Mouse (Mus musculus) c-Kit-positive CD71-positive TER-119-positive erythroid progenitor cells, embryonic 14.5 days (primary cell): ENCODE measurements around the gene Kcnq1.

Source experiments
- DNase-seq: peaks from one replicate; pipeline ENCODE4 v3.0.0-alpha.2; 2013; ENCODE audit warnings: low spot score

Kcnq1 gene

DNA sequence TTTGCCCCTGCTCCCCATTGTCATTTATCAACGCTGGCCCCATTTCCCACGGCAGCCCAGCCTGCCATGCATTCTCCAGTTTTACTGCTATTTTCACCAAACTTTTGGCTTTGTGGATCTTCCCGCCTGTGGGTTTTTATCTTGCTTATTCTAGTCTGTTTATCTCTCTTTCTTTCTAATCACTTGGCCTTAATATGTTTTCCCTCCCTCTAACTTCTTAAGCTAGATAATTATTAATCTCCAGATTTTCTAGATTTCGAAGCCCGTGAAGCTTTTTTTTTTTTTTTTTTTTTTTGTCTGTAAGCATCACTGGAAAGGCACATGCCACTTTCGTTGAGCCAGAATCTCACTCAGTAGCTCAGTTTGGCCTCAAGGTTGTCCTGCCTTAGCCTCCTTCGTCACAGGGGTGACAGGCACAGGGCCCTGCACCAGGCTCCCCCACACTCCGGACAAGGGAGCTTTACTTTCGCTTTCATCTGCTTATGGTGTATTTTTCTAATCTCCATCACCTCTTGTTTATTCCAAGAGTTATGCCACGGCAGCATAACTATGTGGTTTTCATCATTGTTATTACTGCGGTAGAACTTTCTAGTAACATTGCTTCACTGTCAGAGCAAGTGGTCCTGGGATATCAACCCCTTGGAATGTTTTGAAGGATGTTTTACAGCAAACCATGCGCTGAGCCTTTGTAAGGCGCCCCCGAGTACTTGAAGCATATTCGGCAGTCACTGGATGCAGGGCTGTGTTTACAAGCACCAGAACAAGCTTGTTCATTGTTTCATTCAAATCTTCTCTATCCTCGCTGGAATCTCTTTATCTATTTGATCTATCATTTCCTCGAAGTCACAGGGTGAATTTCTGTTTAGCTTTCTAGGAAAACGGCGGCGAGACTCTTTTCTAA, 261.5 kb downstream of the Kcnq1 start:
- no peak for DNase-seq

GRCm38 (mm10) chr7:143368267-143368643, 262.1 kb downstream of the Kcnq1 start:
- no peak for DNase-seq

- DNase-seq: no peak
Measured at GRCm38 (mm10) chr7:143371336-143371735, 265.2 kb downstream of the Kcnq1 start.

DNA sequence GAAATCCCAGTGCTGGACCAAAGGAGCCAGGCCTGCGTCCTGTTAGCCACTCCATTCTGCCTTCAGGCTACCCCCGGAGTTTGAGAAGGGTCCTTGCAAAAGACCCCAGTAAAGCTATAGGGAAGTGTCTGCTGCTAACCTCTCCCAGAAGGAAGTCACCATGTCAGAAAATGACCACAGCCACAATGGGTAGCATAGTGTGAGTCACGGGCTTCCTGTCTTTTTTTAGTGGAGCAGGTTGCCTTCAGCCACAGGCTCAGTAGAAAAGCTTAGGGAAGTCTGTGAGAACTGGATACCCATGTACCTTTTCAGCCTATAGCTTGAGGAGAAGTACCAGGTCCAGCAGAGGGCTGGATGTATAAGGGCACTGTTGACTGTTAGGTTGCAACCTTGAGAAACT, 267.1 kb downstream of the Kcnq1 start:
- DNase-seq: no peak

- no peak for DNase-seq
Measured at GRCm38 (mm10) chr7:143375945-143376344, 269.8 kb downstream of the Kcnq1 start.

DNA sequence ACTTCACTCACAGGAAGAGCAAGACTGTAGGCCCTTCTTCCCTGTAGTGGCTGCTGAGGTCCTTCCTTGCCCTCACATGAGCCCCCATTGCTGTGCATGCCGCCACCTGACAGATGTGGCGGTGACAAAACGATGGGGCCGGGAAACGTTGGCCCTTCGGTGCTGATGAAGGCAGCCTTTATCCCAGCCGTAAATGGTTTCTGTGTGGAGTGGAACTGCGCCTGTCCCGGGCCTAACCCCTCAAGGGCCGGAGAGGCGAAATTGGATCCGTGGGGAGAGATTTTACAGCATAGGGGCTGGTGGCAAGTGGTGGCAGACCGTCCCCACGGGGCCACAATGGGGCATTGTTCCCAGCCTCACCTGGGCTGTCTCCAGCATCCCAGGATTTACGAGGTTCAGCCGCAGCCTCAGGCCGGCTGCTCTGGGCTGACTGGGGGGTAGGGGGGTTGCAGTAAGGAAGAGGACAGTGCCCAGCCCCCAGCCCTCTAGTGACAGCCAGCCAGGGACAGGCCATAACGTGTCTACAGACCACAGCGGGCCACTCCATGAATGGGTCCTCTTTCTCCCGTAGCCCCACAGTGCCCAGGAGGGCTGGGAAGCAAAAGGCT, 274.4 kb downstream of the Kcnq1 start:
- no peak for DNase-seq

DNA sequence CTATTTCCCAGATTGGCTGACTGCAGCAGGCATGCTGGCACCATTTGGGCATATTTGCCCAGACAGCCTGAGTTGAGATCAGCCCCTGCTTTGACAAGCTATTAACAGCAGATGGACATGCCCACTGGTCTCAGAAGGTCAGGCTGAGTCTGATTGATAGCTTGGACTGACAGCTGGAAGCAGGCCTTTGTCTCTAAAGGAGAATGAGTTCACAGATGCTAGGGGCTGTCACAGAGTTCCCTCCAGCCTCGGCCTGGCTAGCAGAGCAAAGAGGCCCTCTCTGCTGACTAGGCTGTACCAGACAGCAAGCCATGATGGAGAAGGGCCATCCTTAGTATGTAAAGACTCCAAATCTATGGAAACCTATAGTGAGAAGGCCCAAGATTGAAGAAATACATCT, 280.5 kb downstream of the Kcnq1 start:
- DNase-seq: no peak

- no peak for DNase-seq
Measured at GRCm38 (mm10) chr7:143388783-143389695, 282.9 kb downstream of the Kcnq1 start.

DNA sequence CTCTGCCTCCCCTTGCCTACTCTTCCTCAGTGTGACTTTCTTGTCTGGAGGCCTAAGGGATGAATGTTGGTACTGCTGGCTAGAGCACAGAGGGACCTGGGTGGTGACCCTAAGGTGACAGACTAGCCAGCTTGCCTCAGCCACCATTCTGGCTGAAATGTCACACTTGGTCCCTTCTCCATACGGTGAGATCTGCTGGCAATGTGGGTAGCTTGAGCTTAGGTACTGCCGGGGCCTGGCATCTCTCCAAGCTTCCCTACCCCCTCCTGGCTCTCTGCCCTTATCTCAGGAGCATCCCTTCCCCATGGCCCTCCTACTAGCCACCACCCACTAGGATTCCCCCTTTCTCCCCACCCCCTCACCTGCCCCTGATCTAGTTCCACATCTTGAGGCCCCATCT, 283.7 kb downstream of the Kcnq1 start:
- DNase-seq: no peak

DNA sequence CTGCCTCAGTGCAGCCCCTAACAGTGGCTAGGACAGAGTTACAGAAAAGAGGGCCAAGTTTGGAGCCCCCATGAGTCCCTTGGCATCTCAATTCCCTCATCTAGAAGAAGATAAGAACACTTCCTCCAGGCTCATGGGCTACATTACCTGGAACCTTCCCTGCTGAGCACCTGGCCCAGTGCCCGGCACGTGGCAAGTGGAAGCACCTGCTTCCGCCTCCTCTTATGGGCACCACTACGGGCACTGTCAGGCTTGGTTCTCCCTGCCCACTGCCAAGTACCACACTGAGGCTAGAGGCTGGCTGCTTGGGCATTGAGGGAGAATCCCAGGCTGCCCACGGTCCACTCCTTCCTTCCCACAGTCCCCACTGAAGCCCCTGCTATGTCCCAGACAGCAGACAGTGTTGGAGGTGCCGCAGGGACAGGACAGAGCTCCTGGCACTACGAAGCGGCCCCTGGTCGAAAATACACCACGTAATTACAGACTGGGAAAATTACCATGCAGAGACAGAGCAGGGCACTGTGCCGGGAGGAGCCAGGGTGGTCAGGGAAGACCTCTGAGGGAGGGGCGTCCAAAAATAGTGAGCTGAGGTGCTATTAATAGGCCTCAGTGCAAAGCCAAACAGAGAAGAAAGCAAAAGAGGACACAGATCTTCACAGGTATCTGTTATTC, 284.3 kb downstream of the Kcnq1 start:
- DNase-seq: no peak

- DNase-seq: no peak
Measured at GRCm38 (mm10) chr7:143395113-143395563, 289.0 kb downstream of the Kcnq1 start.

- no peak for DNase-seq
Measured at GRCm38 (mm10) chr7:143399756-143400155, 293.6 kb downstream of the Kcnq1 start.

DNA sequence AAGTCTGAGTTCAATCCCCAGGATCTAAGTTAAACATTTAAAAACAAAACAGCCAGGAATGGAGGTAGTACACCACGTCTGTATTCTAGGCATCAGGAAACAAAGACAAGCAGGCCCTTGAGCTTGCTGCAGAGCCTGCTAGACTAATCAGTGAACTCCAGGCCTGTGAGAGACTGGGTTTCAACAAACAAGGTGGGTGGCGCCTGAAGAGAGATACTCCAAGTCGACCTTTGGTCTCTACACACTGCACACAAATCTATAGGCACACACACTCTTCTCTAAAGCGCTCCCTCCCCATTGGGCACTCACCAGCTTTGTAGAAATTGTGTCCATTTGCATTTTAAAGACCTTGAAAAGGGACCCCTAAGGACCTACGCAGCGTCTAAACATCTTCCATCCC, 294.4 kb downstream of the Kcnq1 start:
- DNase-seq: no peak

DNA sequence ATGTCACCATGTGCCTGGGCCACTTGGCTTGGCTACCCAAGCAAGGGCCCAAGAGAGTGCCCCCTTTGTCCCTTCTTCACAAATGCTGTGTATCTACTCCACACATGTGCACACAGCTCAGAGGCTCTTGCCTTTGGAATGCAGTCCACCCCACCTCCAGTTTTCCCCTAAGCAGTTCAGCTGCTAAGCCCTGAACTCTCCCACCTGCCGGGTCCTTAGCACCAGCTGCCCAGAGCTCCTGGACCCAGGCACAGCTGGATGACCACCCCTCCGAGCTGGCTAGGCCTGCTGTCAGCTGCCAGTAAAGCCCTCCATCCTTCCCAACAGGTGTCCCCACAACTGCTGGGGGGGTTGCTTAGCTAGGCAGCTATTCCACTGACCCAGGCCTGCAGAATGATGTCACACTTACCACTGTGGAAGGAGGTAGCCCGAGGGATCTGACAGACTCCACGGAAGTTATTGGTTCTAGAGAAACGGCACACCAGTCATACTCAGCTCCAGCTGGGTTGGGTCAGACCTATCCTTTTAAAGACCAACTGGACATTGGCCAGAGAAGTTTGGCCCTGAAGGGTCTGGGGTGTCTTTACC, 295.4 kb downstream of the Kcnq1 start:
- DNase-seq: no peak

- DNase-seq: no peak
Measured at GRCm38 (mm10) chr7:143404296-143404695, 298.1 kb downstream of the Kcnq1 start.

DNA sequence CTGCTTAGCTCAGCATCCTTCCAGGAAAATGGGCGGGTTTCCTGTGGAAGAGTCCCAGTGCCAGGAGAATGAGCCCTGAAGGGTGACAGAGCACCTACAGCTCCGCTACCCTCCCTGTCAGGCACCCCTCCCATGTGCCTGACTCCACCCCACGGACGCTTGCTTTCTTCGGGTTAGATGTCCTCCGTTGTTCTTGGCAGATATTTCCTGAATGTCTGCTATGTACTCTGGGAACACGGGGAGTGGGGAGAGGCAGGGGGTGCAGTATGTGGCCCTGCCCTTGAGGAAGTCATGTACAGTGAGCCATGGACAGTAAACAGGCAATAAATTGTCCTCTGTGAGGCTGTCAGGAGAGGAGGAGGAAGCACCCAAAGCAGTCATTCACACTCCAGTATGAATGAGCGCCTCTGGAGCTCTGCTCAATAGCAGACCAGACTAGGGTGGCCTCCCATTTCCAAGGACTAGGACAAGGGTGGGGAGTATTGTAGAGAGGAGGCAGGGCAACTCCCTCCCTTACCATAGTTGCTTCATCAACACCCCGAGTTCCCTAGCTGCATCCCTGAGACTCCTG, 301.9 kb downstream of the Kcnq1 start:
- DNase-seq: no peak

- no peak for DNase-seq
Measured at GRCm38 (mm10) chr7:143408615-143409021, 302.5 kb downstream of the Kcnq1 start.

DNA sequence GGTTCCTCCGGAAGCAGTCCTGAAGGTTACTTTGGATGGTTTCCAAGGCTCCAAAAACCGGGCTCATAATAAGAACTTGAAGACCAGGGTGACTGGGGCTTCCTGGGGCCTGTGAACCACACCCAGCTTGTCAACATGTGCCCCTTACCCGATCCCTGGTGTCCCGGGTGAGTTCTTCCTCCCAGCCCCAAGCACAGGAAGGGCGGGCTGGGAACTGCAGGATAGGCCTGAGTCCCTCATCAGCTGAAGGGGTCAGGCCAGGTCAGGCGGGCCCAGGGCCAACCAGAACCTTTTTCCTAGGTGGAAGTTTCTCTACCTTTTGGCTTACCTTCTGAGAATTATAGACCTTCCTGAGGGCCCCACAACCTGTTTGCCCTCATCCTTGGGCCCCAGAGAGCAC, 306.4 kb downstream of the Kcnq1 start:
- DNase-seq: no peak

GRCm38 (mm10) chr7:143415070-143415469, 308.9 kb downstream of the Kcnq1 start:
- DNase-seq: no peak

GRCm38 (mm10) chr7:143416406-143416805, 310.2 kb downstream of the Kcnq1 start:
- DNase-seq: no peak

DNA sequence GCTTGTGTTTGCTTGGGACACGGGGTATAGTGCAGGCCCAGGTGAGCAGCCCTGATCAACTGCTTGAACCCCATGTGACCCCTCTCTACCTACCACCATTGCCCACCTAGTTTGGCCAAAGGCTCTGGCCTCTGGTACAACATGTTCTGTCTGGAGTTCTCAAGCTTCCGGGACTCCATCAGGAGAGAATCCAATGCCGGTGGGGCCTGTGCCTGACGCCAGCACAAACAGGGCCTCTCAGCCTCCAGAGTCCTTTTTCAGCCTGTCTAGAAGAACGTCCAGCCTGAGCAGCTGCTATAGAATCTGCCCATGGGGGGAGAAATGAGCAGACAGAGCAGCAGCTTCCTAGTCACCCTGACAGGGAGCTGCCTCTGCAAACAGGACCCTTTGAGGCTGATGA, 311.7 kb downstream of the Kcnq1 start:
- no peak for DNase-seq
